Mouse (Mus musculus): ENCODE results near the gene Rnf38.

Rnf38 gene

GRCm38 (mm10) chr4:44233713-44234003 is at the start of gene Rnf38:
Rnf38 (minus strand) TSS chr4:44233789.
- no peak for DNase-seq

DNA sequence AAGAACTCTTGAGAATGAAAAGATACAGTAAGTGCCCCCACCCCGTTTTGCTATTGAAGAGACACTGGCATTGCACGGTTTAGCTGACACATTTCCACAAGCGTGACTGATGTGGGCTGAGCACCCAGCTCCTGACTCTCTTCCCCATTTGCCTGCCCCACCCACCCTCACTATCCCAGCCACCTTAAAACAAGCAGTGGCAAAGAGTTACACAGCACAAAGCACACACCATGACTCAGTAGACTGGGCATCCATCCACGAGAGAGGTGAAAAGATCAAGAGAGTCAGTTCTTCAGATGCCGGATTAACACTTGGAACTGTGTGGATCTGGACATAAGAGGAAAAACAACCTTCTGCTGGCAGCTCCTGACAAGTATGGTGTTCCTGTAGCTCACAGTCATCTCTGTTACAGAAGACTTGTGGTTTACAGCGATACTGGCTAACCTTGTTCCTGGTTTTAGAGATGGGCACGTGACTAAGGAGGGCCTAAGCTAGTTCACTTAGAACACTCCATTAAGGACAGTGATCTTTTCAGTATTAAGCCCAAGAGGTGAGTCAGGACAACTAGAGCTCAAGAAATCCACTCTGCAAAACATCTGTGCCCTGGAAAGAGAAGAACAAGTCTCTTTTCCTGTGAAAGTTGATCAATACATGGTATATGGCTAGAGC is 48.1 kb upstream of the Rnf38 start:
- DNase-seq, result peak; percentile 42

- peak; percentile 40 for DNase-seq
These were observed 37.5 kb upstream of the Rnf38 start for GRCm38 (mm10) chr4:44271134-44271533.

DNA sequence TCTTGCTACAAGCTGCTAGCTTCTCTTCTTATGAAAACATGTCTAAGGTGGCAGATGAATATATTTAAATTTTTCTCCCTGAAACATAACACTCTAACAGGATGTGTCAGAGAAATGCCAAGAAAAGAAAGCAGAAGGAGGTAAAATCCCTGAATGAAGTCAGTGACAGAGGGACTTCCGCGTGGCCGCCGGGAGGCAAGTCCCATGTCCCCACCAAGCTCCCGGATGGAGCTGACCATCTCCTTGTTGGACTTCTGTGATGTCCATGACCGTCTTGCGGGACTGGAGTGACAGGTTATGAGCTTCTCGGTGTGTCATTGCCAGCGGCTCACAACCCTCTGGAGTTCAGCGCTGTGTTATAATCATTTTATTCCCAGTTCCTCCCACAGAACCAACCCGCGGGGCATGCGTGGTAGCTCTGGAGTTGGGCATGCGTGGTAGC is 35.8 kb upstream of the Rnf38 start:
- peak; percentile 66 for DNase-seq

DNA sequence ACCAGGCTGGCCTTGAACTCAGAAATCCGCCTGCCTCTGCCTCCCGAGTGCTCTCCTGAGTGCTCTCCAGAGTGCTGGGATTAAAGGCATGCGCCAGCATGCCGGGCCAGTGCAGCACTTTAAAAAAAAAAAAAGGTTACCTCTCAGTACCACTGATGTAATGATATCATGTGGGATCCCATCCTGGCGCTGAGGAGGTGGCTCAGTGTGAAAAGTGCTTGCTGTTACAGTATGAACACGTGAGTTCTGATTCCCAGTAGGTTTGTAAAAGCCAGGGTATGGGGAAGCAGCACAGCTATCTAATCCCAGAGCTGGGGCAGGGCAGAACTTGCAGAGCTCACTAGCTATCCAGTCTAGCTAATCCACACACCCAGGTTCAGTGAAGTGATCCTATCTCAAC is 33.8 kb upstream of the Rnf38 start:
- DNase-seq, result peak; percentile 36

- DNase-seq, result peak; percentile 30
These were observed 31.9 kb upstream of the Rnf38 start for GRCm38 (mm10) chr4:44265500-44265899.

DNA sequence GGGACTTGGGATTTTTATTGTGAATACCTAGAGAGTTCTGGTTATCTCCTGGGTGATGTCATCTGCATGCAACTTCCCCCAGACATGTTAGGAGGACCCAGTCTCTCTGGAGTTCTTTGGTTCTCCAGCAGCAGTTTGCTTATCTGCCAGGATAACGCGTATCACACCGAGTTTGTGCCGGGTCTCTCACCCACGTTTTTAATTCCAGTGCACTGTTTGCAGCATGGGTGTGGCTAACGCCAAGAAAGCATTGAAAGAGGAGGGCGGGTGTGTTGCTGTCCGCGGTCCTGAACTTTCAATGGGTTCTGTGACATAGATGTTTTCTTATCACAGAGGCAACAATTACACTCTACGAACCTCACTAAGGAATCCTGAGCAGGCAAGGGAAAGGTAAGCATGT is 26.7 kb upstream of the Rnf38 start:
- peak; percentile 56 for DNase-seq

GRCm38 (mm10) chr4:44259126-44259525 is 25.5 kb upstream of the Rnf38 start:
- DNase-seq, result peak; percentile 59

- DNase-seq, result peak; percentile 55
These were observed 21.0 kb upstream of the Rnf38 start for GRCm38 (mm10) chr4:44254579-44254978.

GRCm38 (mm10) chr4:44253191-44253590 is 19.6 kb upstream of the Rnf38 start:
- peak; percentile 22 for DNase-seq

DNA sequence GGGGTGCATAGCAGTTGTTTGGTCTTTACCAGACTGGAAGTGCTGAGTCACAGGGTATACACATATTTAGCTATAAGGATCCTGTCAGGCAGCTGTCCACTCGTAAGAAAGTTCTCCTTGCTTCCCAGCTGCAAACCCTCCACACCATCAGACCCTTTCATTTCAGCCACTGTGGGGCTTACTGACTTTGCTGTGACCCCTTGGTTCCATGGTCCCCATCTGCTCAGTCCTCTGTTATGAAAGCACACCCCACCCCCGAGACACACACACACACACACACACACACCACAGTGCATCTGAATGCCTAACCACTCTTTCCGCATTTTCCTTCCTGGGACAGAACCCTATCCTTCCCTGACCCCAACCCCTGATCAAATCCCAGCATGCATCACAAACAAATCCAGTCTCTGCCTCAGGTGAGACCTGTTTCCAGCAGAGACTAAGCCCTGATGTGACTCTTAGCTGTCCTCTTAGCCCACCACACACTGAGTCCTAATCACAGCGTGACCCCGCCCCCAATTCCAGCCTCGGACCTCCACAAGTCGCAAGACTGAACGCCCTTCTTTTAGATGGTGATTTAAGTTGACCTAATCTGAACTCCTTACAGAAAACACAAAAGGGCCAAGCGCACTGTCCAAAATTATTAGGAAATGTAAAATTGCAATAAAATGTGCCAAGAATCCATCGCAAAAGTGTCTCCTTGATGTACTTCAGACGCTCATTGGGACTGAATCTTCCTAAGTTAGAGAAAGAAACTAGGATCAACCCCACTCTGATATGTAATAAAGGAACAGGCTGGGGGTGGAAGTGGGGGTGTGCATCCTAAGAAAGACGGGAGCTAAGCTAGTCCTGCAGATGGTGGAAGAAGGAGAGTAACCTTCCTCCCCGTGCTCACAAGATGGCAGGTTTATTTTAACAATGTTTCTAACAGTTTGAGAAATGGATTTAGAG is 18.7 kb upstream of the Rnf38 start:
- peak; percentile 79 for DNase-seq

DNA sequence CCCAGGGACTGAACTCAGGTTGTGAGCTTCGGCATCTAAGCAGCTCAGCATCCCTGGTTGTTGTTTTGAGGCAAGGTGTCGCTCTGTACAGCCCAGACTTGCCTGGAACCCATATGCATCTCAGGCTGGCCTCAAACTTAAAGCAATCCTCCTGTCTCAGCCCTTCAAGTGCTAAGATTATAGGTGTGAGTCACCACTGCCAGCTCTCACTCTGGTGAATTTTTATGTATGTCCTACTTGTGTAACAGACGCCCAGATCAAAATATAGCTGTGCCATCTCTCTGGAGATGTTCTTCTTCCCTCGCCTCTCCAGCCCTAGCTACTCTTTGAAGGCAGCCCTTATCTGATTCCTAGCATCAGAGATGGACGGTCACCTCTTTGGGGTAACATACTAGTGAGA is 17.9 kb upstream of the Rnf38 start:
- DNase-seq, result peak; percentile 29

GRCm38 (mm10) chr4:44249705-44250104 is 16.1 kb upstream of the Rnf38 start:
- no peak for DNase-seq

GRCm38 (mm10) chr4:44247051-44247939 is 13.7 kb upstream of the Rnf38 start:
- DNase-seq, result no peak

DNA sequence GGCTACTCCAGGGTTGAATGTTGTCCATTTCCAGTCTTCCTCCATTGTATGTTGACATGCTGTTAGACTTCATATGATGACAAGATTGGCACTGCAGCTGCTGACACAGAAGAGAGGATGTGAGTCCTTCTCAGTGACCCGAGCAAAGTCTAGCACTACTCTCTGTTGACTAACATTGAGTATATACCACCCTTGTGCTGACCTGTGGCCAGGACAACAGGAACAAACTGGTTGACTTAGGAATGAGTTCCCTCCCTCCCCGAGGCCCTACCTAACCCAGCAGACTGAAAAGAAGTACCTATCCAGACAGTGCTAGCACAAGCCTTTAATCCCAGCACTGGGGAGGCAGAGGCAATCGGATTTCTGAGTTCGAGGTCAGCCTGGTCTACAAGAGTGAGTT is 12.7 kb upstream of the Rnf38 start:
- no peak for DNase-seq

DNA sequence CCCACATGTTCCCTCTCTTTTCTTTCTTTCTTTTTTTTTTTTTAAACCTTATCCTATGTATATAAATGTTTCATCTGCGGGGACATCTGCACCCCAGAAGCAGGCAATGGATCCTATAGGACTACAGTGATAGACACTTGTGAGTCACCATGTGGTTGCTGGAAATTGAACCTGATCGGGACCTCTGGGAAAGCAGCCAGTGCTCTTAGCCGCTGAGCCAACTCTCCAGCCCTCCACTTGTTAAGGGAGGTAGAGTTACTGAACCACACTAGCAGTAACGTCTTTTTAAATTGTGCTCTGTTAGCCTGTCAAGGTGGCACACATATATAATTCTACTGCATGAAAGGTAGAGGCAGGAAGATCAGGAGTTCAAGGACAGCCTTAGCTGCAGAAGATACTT is 8.0 kb upstream of the Rnf38 start:
- no peak for DNase-seq

GRCm38 (mm10) chr4:44235946-44236345 is 2.4 kb upstream of the Rnf38 start:
- peak; percentile 81 for DNase-seq

- DNase-seq, result peak; percentile 100
These were observed 646 bp upstream of the Rnf38 start for GRCm38 (mm10) chr4:44234004-44234866.

DNA sequence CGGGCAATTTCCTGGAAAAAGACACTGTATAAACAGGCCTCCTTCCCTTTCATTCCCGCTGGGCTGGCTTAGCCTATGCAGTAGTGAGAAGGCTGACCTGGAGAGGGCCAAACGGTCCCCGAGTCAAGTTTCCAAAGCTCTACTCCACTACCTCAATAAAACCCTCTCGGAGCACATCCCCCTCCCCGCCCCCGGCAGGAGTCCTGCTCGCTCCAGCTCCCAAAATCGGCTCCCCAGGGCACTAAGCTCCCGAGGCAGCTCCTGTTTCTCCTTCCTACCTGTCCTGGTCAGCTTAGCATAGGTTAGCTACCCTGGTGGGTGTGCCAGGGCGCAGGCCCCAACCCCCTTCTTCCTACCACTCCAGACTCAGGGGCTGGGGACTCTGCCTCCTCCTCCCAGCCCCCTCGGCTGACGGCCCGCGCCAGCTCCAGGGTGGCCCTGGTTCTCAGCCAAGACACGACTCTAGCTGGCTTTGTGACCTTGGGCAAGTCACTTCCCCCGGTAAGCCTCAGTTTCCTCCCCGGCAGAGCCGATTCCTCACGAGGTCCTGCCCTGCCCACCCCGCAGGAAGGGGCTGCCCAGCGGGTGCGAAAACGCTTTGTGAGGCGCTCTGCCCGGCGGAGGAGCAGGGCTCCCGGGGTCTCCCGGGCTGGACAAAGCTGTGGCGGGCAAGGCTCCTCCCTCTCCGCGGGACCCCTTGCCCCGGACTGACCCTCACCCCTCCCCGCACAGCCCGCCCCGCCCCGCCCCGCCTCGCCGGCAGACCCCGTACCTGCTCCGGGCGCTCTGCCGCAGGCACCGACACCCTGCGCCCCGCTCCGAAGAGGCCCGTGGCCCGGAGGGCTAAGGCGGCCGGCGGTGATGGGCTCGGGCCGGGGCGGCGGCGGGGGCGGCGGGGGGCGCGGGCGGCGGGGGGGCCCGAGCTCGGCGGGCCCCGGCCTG is 547 bp downstream of the Rnf38 start:
- peak; percentile 95 for DNase-seq

GRCm38 (mm10) chr4:44225128-44225527 is 8.5 kb downstream of the Rnf38 start:
- no peak for DNase-seq

- DNase-seq, result no peak
These were observed 9.4 kb downstream of the Rnf38 start for GRCm38 (mm10) chr4:44224141-44224540.

Measured in heart, adult 11 months (tissue).